Mouse (Mus musculus): Measurements from ENCODE around the gene Atxn3. TPM values are rescaled to one million over a fixed set of nuclear protein-coding genes. Genes with fewer than 3 reads are reported as not detected.

Gene Atxn3
- polyA plus RNA-seq, 1 experiment from 2014 or later, result 23.5 TPM

- H3K27me3 ChIP-seq (ENCODE audit: control insufficient read depth, insufficient read depth, low read length), result no peaks in the 10 kb centered on the region
- H3K36me3 ChIP-seq (ENCODE audit: control insufficient read depth, insufficient read depth, low read length), result 0 out of 2 replicates have a peak, but pooled peaks cover 2% of the 10 kb centered on the region
- ATAC-seq (ENCODE audit: low FRiP score), result no peak
- H3K9me3 ChIP-seq (ENCODE audit: control insufficient read depth, low read length), result no peaks in the 10 kb centered on the region
- H3K27ac ChIP-seq (ENCODE audit: low read depth, low read length), result no peak overlapping the region
- no peak overlapping the region for H3K9ac ChIP-seq (ENCODE audit: low read depth, low read length)
- no peaks in the 10 kb centered on the region; the same call in 1 of the 2 replicates for H3K4me1 ChIP-seq (replicated peaks; ENCODE audit: control insufficient read depth, insufficient read depth, low read length)
- H3K4me2 ChIP-seq (replicated peaks; ENCODE audit: low read depth, low read length), result no peak overlapping the region
- WGBS, result 84% methylated on average over 5 of the region's 5 CpGs
- H3K4me3 ChIP-seq (ENCODE audit: low read depth, low read length), result no peak overlapping the region
- no peak for DNase-seq (ENCODE audit: low spot score)
Observed at GRCm38 (mm10) chr12:101980266-101980665, 22.2 kb upstream of the Atxn3 start.

GRCm38 (mm10) chr12:101979213-101979750 is 21.2 kb upstream of the Atxn3 start:
- ATAC-seq (ENCODE audit: low FRiP score), result no peak
- Histone ChIP-seq H3K4me2 (replicated peaks; ENCODE audit: low read depth, low read length) (no peak overlapping the region), H3K27me3 (ENCODE audit: control insufficient read depth, insufficient read depth, low read length) (no peaks in the 10 kb centered on the region), H3K27ac (ENCODE audit: low read depth, low read length) (no peak overlapping the region), H3K4me1 (replicated peaks; ENCODE audit: control insufficient read depth, insufficient read depth, low read length) (no peaks in the 10 kb centered on the region; the same call in 1 of the 2 replicates), H3K9ac (ENCODE audit: low read depth, low read length) (no peak overlapping the region), H3K9me3 (ENCODE audit: control insufficient read depth, low read length) (no peaks in the 10 kb centered on the region), H3K36me3 (ENCODE audit: control insufficient read depth, insufficient read depth, low read length) (no peaks in the 10 kb centered on the region), H3K4me3 (ENCODE audit: low read depth, low read length) (no peak overlapping the region)
- 93% methylated on average over 8 of the region's 8 CpGs for WGBS
- DNase-seq (ENCODE audit: low spot score), result no peak

DNA sequence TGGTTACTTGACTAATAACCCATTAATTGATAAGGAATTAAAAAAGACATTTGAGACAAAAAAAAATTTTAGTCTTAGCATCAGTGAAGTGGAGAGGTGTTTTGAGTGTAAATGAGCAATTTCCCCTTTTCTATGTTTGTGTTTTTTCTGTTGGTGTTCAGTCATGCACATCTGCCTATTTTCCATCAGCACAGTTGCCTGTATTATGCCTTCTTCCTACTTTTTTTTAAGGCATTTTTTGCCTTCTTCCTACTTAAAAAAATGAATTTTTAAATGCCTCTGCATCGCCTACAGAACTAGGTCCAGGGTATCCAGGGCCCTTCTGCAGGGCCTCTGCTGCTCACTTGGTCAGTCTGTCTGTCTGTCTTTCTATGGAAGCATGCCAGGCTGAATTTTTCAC is 20.5 kb upstream of the Atxn3 start:
- H3K36me3 ChIP-seq (ENCODE audit: control insufficient read depth, insufficient read depth, low read length), result no peaks in the 10 kb centered on the region
- DNase-seq (ENCODE audit: low spot score) (no peak), ATAC-seq (ENCODE audit: low FRiP score) (no peak)
- no peaks in the 10 kb centered on the region; the same call in 1 of the 2 replicates for H3K4me1 ChIP-seq (replicated peaks; ENCODE audit: control insufficient read depth, insufficient read depth, low read length)
- H3K4me3 ChIP-seq (ENCODE audit: low read depth, low read length), result no peak overlapping the region
- 96% methylated on average over 1 of the region's 1 CpGs for WGBS
- H3K4me2 ChIP-seq (replicated peaks; ENCODE audit: low read depth, low read length), result no peak overlapping the region
- H3K27ac ChIP-seq (ENCODE audit: low read depth, low read length), result no peak overlapping the region
- H3K27me3 ChIP-seq (ENCODE audit: control insufficient read depth, insufficient read depth, low read length), result no peaks in the 10 kb centered on the region
- no peak overlapping the region for H3K9ac ChIP-seq (ENCODE audit: low read depth, low read length)
- no peaks in the 10 kb centered on the region for H3K9me3 ChIP-seq (ENCODE audit: control insufficient read depth, low read length)

DNA sequence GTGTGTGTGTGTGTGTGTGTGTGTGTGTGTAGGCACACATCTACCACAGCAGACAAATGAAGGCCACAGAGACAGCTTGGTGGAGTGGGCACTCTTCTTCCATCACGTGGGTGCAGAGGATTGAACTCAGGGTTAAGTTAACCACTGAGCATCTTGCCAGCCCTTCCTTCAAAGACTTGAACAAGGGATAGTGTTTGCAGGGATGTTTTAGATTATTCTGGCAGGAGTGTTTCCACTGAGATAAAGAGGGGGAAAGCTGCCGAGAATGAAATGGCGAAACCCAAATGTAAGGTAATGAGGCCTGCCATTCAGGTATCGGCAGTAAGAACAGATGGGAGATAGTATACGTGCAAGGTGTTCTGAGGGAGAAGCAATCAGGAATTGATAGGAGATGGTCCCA is 20.1 kb upstream of the Atxn3 start:
- Histone ChIP-seq H3K27me3 (ENCODE audit: control insufficient read depth, insufficient read depth, low read length) (no peaks in the 10 kb centered on the region), H3K9ac (ENCODE audit: low read depth, low read length) (no peak overlapping the region), H3K36me3 (ENCODE audit: control insufficient read depth, insufficient read depth, low read length) (no peaks in the 10 kb centered on the region), H3K4me3 (ENCODE audit: low read depth, low read length) (no peak overlapping the region), H3K4me2 (replicated peaks; ENCODE audit: low read depth, low read length) (no peak overlapping the region), H3K27ac (ENCODE audit: low read depth, low read length) (no peak overlapping the region), H3K4me1 (replicated peaks; ENCODE audit: control insufficient read depth, insufficient read depth, low read length) (no peaks in the 10 kb centered on the region; the same call in 1 of the 2 replicates), H3K9me3 (ENCODE audit: control insufficient read depth, low read length) (no peaks in the 10 kb centered on the region)
- DNase-seq (ENCODE audit: low spot score) (no peak), ATAC-seq (ENCODE audit: low FRiP score) (no peak)
- 89% methylated on average over 5 of the region's 5 CpGs for WGBS

- Histone ChIP-seq H3K27ac (ENCODE audit: low read depth, low read length) (no peak overlapping the region), H3K36me3 (ENCODE audit: control insufficient read depth, insufficient read depth, low read length) (no peaks in the 10 kb centered on the region), H3K4me2 (replicated peaks; ENCODE audit: low read depth, low read length) (peak overlapping the region; percentile 78; the same call in 1 of the 2 replicates), H3K4me3 (ENCODE audit: low read depth, low read length) (no peak overlapping the region), H3K9me3 (ENCODE audit: control insufficient read depth, low read length) (no peaks in the 10 kb centered on the region), H3K9ac (ENCODE audit: low read depth, low read length) (no peak overlapping the region), H3K27me3 (ENCODE audit: control insufficient read depth, insufficient read depth, low read length) (no peaks in the 10 kb centered on the region), H3K4me1 (replicated peaks; ENCODE audit: control insufficient read depth, insufficient read depth, low read length) (no peaks in the 10 kb centered on the region; the same call in 1 of the 2 replicates)
- ATAC-seq (ENCODE audit: low FRiP score) (no peak), DNase-seq (ENCODE audit: low spot score) (no peak)
- WGBS, result 94% methylated on average over 10 of the region's 10 CpGs
Observed at GRCm38 (mm10) chr12:101977404-101977915, 19.4 kb upstream of the Atxn3 start.

DNA sequence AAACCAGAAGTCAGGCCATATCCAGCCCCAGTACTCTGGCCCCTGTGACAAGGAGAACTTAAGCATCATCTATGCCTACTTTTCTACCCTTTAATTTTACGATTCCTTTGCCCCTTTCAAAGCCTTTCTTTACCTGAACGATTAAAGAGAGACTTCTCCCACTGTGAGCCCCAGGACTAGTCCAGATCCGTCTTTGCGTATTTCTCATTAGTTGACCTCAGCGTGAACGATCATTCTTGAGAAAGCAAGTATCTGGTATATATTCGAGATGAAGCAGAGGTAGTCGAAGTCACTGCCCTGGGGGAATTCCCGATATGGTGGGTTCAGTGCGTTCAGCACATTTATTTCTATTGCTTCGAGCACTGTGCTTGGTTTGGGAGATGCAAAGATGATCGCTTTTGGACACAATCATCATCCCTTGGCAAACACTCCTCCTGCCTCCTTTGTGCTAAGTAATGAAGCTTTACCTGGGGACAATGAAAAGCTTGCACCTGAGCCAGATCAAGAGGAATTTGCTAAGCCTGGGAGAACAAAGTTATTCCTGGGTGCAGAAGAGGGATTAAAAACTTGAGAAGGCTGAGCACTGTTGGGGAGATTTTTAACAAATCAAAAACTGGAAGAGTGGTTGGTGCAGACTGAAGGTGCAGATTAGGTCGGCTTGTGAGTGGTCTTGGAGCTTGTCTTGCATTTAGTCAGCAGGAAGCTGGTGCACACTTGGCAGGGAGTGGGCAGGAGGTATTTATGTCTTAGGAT is 18.8 kb upstream of the Atxn3 start:
- Histone ChIP-seq H3K27ac (ENCODE audit: low read depth, low read length) (no peak overlapping the region), H3K4me1 (replicated peaks; ENCODE audit: control insufficient read depth, insufficient read depth, low read length) (no peaks in the 10 kb centered on the region; the same call in 1 of the 2 replicates), H3K4me2 (replicated peaks; ENCODE audit: low read depth, low read length) (peak overlapping the region; percentile 78), H3K27me3 (ENCODE audit: control insufficient read depth, insufficient read depth, low read length) (no peaks in the 10 kb centered on the region), H3K9me3 (ENCODE audit: control insufficient read depth, low read length) (no peaks in the 10 kb centered on the region), H3K4me3 (ENCODE audit: low read depth, low read length) (peak overlapping the region; percentile 93), H3K9ac (ENCODE audit: low read depth, low read length) (peak overlapping the region; percentile 89), H3K36me3 (ENCODE audit: control insufficient read depth, insufficient read depth, low read length) (no peaks in the 10 kb centered on the region)
- WGBS, result 33% methylated on average over 13 of the region's 13 CpGs
- DNase-seq (ENCODE audit: low spot score) (no peak), ATAC-seq (ENCODE audit: low FRiP score) (no peak)

DNA sequence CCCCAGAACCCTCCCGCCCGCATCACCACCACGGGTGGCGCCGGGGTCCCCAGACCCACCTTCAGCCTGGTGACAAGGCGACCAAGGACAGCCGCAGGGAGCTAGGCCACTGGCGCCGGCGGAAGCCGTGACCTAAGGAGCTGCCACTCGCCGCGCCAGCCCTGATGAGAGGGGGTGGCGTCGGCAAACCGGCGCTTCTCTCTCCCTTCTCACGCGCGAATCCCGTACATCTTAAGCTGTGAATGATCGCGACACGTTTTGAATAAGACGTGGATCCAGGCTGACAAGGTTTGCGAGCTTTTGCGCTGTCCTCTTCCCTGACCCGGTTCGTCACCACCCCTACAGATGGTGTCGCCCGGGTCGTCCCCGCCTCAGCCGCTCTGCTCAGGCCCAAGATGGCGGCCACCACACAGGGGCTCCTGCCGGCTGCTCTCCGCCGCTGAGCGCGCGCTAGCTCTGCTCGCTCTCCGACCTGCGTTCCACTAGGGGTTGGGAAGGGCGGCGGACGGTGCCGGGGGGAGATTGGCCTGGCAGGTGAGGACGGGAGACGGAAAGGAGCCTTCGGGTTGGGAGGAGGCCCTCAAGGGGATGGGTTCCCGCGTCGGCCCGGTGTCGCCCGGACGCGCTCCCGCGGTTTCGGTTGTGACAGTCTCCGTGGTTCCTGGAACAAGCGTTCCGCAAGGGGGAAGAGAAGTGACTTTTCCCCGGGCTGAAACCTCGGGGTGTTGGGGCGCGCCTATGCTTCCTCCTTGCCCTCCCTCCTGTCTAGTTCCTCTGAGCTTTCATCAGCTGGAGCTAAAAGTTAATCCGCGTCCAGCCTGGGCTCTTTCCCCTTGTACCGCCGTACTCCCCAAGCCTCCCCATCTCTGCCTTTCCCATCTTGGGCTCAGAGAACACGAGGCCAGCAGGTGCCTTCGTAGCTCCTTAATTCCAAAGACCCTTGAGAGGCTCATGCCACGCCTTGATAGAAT is 17.8 kb upstream of the Atxn3 start, which contains the start of gene Cpsf2:
Gene Cpsf2, plus strand, starts transcription at position 388 of the 971 bp plus-strand sequence.
- peak within 1 kb of the TSS; percentile 93 for H3K4me3 ChIP-seq (ENCODE audit: low read depth, low read length)
- no peaks in the 10 kb centered on the region for H3K36me3 ChIP-seq (ENCODE audit: control insufficient read depth, insufficient read depth, low read length)
- H3K27me3 ChIP-seq (ENCODE audit: control insufficient read depth, insufficient read depth, low read length), result no peaks in the 10 kb centered on the region
- peak within 1 kb of the TSS; percentile 89 for H3K9ac ChIP-seq (ENCODE audit: low read depth, low read length)
- no peaks in the 10 kb centered on the region; the same call in 1 of the 2 replicates for H3K4me1 ChIP-seq (replicated peaks; ENCODE audit: control insufficient read depth, insufficient read depth, low read length)
- peak; percentile 99 for ATAC-seq (ENCODE audit: low FRiP score)
- H3K27ac ChIP-seq (ENCODE audit: low read depth, low read length), result peak within 1 kb of the TSS; percentile 80
- no peaks in the 10 kb centered on the region for H3K9me3 ChIP-seq (ENCODE audit: control insufficient read depth, low read length)
- peak within 1 kb of the TSS; percentile 78 for H3K4me2 ChIP-seq (replicated peaks; ENCODE audit: low read depth, low read length)
- under 1% methylated on average over 63 of the region's 77 CpGs for whole genome bisulfite sequencing
- DNase-seq (ENCODE audit: low spot score), result peak; percentile 88

- Histone ChIP-seq H3K27ac (ENCODE audit: low read depth, low read length) (peak overlapping the region; percentile 80), H3K9ac (ENCODE audit: low read depth, low read length) (peak overlapping the region; percentile 89), H3K27me3 (ENCODE audit: control insufficient read depth, insufficient read depth, low read length) (no peaks in the 10 kb centered on the region), H3K36me3 (ENCODE audit: control insufficient read depth, insufficient read depth, low read length) (no peaks in the 10 kb centered on the region), H3K4me1 (replicated peaks; ENCODE audit: control insufficient read depth, insufficient read depth, low read length) (no peaks in the 10 kb centered on the region; the same call in 1 of the 2 replicates), H3K9me3 (ENCODE audit: control insufficient read depth, low read length) (no peaks in the 10 kb centered on the region), H3K4me3 (ENCODE audit: low read depth, low read length) (peak overlapping the region; percentile 93), H3K4me2 (replicated peaks; ENCODE audit: low read depth, low read length) (peak overlapping the region; percentile 48)
- DNase-seq (ENCODE audit: low spot score) (no peak), ATAC-seq (ENCODE audit: low FRiP score) (peak; percentile 76; the same call in 1 of the 2 replicates)
- WGBS, result 1% methylated on average over 23 of the region's 23 CpGs
Observed at GRCm38 (mm10) chr12:101975167-101975600, 17.1 kb upstream of the Atxn3 start.

Measured in hindbrain, embryonic 11.5 days (tissue).